Mouse (Mus musculus) layer of hippocampus, adult 2 months (tissue): ENCODE data around the gene Sit1. TPM values are rescaled to one million over a fixed set of nuclear protein-coding genes. Genes with fewer than 3 reads are reported as not detected.

Experiments used
- DNase-seq, 2 experiments: peaks; one replicate each; pipeline ENCODE4 v3.0.0; 2022; ENCODE audit warnings: low spot score in 2 of 2
- H3K27ac ChIP-seq: fragments of 200-600 bp; 2 replicates; pipeline ENCODE4 v1.8.1; 2022
- H3K4me3 ChIP-seq: fragments of 200-600 bp; 2 replicates; pipeline ENCODE4 v1.8.1; 2022; ENCODE audit warnings: mild to moderate bottlenecking
- CTCF ChIP-seq: fragments of 200-600 bp; conservative IDR thresholded peaks from 2 replicates; pipeline ENCODE4 v1.8.1; 2022; ENCODE audit warnings: antibody characterized with exemption, mild to moderate bottlenecking, moderate library complexity
- long read RNA-seq, 2 experiments: library from polyadenylated mRNA; stranded (forward); transcript quantifications; one replicate each; pipeline ENCODE4 v2.0.0; 2021; ENCODE audit warnings: borderline mapping rate in 2 of 2
- total RNA-seq, 2 experiments: library from RNA; stranded (reverse); gene quantifications; 2 replicates each; pipeline ENCODE4 v1.2.3; 2021

The Sit1 gene
- not detected for total RNA-seq
- long read RNA-seq, experiment 1: 0 reads
- long read RNA-seq, experiment 2: 0 reads

GRCm38 (mm10) chr4:43483535-43484091, at the start of gene Sit1:
Sit1 (minus strand) TSS chr4:43483734.
- DNase-seq: no peak
- TF ChIP-seq CTCF: no peak
- no peak within 1 kb of the TSS for H3K4me3 ChIP-seq
- H3K27ac ChIP-seq: no peak within 1 kb of the TSS

- no peak overlapping the region for H3K4me3 ChIP-seq
- DNase-seq: no peak
- H3K27ac ChIP-seq: no peak overlapping the region
- TF ChIP-seq CTCF: no peak
Measured at GRCm38 (mm10) chr4:43533270-43533669, 49.7 kb upstream of the Sit1 start.

- DNase-seq: peak; percentile 69 to 72
- Histone ChIP-seq H3K4me3 (no peak overlapping the region), H3K27ac (no peak overlapping the region)
- TF ChIP-seq CTCF: peak; percentile 95
Measured at GRCm38 (mm10) chr4:43530581-43530980, 47.0 kb upstream of the Sit1 start.

GRCm38 (mm10) chr4:43530081-43530501, 46.6 kb upstream of the Sit1 start:
- H3K27ac ChIP-seq: no peak overlapping the region

GRCm38 (mm10) chr4:43528487-43528886, 45.0 kb upstream of the Sit1 start:
- Histone ChIP-seq H3K4me3 (no peak overlapping the region), H3K27ac (no peak overlapping the region)
- no peak for DNase-seq
- TF ChIP-seq CTCF: peak; percentile 48

More at GRCm38 (mm10) chr4:43530081-43530501, 46.6 kb upstream of the Sit1 start:
- H3K4me3 ChIP-seq: no peak overlapping the region
- no peak for TF ChIP-seq CTCF
- DNase-seq: no peak

GRCm38 (mm10) chr4:43527880-43528279, 44.3 kb upstream of the Sit1 start:
- peak; percentile 59 for TF ChIP-seq CTCF
- H3K27ac ChIP-seq: no peak overlapping the region
- no peak overlapping the region for H3K4me3 ChIP-seq
- no peak for DNase-seq

GRCm38 (mm10) chr4:43519956-43520355, 36.4 kb upstream of the Sit1 start:
- TF ChIP-seq CTCF: no peak
- no peak overlapping the region; the same call in 1 of the 2 replicates for H3K4me3 ChIP-seq

GRCm38 (mm10) chr4:43519551-43519950, 36.0 kb upstream of the Sit1 start:
- Histone ChIP-seq H3K4me3 (no peak overlapping the region; the same call in 1 of the 2 replicates), H3K27ac (no peak overlapping the region)
- no peak for DNase-seq
- no peak for TF ChIP-seq CTCF

More at GRCm38 (mm10) chr4:43519956-43520355, 36.4 kb upstream of the Sit1 start:
- no peak overlapping the region for H3K27ac ChIP-seq
- DNase-seq: peak; percentile 76 to 93

GRCm38 (mm10) chr4:43515764-43516708, 32.5 kb upstream of the Sit1 start:
- Histone ChIP-seq H3K4me3 (no peak overlapping the region), H3K27ac (no peak overlapping the region)
- DNase-seq: no peak
- TF ChIP-seq CTCF: no peak

GRCm38 (mm10) chr4:43513791-43514190, 30.3 kb upstream of the Sit1 start:
- Histone ChIP-seq H3K4me3 (no peak overlapping the region), H3K27ac (no peak overlapping the region)
- TF ChIP-seq CTCF: no peak
- DNase-seq: no peak

GRCm38 (mm10) chr4:43513300-43513699, 29.8 kb upstream of the Sit1 start:
- Histone ChIP-seq H3K4me3 (no peak overlapping the region), H3K27ac (no peak overlapping the region)
- TF ChIP-seq CTCF: no peak
- DNase-seq: no peak

GRCm38 (mm10) chr4:43512653-43513052, 29.1 kb upstream of the Sit1 start:
- no peak overlapping the region for H3K27ac ChIP-seq
- TF ChIP-seq CTCF: no peak
- no peak overlapping the region for H3K4me3 ChIP-seq
- DNase-seq: no peak

- no peak for DNase-seq
- Histone ChIP-seq H3K27ac (no peak overlapping the region), H3K4me3 (no peak overlapping the region)
- no peak for TF ChIP-seq CTCF
Measured at GRCm38 (mm10) chr4:43511675-43512454, 28.3 kb upstream of the Sit1 start.
